Mouse (Mus musculus): ENCODE data around the gene Cobll1. TPM values are rescaled to one million over a fixed set of nuclear protein-coding genes. Genes with fewer than 3 reads are reported as not detected.

The Cobll1 gene
- polyA plus RNA-seq, 1 experiment: 8.5 TPM

- TF ChIP-seq POLR2A (IDR thresholded peaks at IDR 0.05; ENCODE audit: extremely low read depth, insufficient read depth, low read length) (no peak), CTCF (IDR thresholded peaks at IDR 0.05; ENCODE audit: extremely low read depth, insufficient read depth, low read length) (no peak)
- Histone ChIP-seq H3K4me3 (ENCODE audit: insufficient read depth, low read length) (no peak overlapping the region), H3K4me1 (ENCODE audit: control insufficient read depth, insufficient read depth, low read length) (no peaks in the 10 kb centered on the region; the same call in 1 of the 2 replicates), H3K27ac (ENCODE audit: insufficient read depth, low read length) (no peak overlapping the region)
Measured at GRCm38 (mm10) chr2:65120112-65120511, 119.1 kb downstream of the Cobll1 start.

DNA sequence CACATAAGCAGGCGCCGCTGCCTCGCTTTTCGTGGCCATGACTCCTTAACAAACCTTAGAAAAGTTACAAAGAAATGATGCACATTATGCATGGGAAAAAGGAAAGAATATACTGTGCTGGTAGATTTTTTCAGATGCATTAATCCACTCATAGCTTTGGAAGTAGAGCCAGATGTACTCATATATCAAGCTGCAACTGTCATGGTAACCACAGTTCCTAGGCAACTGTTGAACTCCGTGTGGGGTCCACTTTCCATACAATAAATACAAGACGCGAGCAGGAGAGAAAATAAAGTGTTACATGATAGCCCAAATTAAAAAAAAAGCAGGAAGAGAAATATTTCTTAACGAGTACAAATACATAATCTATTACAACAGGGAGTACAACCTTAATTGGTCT, 119.5 kb downstream of the Cobll1 start:
- Histone ChIP-seq H3K27ac (ENCODE audit: insufficient read depth, low read length) (no peak overlapping the region), H3K4me3 (ENCODE audit: insufficient read depth, low read length) (no peak overlapping the region), H3K4me1 (ENCODE audit: control insufficient read depth, insufficient read depth, low read length) (no peaks in the 10 kb centered on the region; the same call in 1 of the 2 replicates)
- TF ChIP-seq CTCF (IDR thresholded peaks at IDR 0.05; ENCODE audit: extremely low read depth, insufficient read depth, low read length) (no peak), POLR2A (IDR thresholded peaks at IDR 0.05; ENCODE audit: extremely low read depth, insufficient read depth, low read length) (no peak)

DNA sequence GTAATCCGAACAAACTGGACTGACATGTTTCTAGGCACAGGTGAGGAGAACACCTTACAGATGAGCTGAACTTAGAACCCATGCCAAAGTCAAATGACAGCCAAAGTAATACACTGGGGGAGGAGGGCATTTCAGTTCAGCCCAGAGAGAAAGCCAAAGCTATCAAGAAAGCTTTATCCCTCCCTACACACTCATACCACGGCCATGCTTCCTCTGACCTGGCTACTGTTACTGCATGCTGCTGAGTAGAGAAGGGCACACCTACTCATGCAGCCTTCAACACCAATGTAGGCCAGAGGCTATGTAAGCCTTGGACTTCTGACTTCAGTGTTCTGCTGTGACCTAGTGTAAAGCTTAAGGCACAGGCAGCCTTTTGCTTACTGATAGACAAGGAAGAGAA, 120.1 kb downstream of the Cobll1 start:
- no peaks in the 10 kb centered on the region; the same call in 1 of the 2 replicates for H3K4me1 ChIP-seq (ENCODE audit: control insufficient read depth, insufficient read depth, low read length)
- TF ChIP-seq POLR2A (IDR thresholded peaks at IDR 0.05; ENCODE audit: extremely low read depth, insufficient read depth, low read length) (no peak), CTCF (IDR thresholded peaks at IDR 0.05; ENCODE audit: extremely low read depth, insufficient read depth, low read length) (no peak)
- H3K4me3 ChIP-seq (ENCODE audit: insufficient read depth, low read length): no peak overlapping the region
- H3K27ac ChIP-seq (ENCODE audit: insufficient read depth, low read length): peak overlapping the region; percentile 35; the same call in 1 of the 2 replicates

GRCm38 (mm10) chr2:65117859-65118258, 121.3 kb downstream of the Cobll1 start:
- Histone ChIP-seq H3K27ac (ENCODE audit: insufficient read depth, low read length) (no peak overlapping the region), H3K4me1 (ENCODE audit: control insufficient read depth, insufficient read depth, low read length) (no peaks in the 10 kb centered on the region; the same call in 1 of the 2 replicates), H3K4me3 (ENCODE audit: insufficient read depth, low read length) (no peak overlapping the region)
- TF ChIP-seq POLR2A (IDR thresholded peaks at IDR 0.05; ENCODE audit: extremely low read depth, insufficient read depth, low read length): no peak
- TF ChIP-seq CTCF (IDR thresholded peaks at IDR 0.05; ENCODE audit: extremely low read depth, insufficient read depth, low read length): no peak

DNA sequence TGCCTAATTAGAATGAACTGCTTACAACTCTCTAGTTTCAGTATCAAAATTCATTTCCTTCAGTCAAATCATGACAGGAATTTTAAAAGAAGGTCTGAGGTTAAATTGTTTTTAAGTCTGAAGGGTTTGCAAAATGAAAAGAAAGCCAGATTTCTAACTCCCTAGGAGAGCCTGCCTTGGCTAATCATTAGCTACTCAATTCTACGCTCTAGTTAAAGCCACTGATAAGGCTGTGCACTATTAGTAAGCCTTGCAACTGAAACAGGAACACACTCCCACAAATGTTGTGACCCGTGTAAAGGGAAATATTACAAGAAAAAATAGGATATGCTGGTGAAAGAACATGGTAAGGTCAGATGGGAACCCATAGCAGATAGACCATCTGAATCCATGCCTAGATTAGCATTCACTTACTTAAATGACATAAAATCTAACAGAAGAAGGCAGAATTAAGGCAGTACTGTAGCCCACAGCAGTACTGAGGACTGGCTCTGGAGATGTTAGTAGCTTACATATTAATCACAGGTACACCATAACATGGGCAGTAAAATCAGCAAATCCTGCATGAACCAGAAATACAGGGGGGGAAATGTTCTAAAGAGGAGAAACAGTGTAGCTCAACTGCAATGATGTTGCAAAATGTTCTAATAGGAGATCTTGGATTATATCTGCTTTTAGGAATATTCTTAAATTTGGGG, 122.6 kb downstream of the Cobll1 start:
- Histone ChIP-seq H3K27ac (ENCODE audit: insufficient read depth, low read length) (no peak overlapping the region), H3K4me1 (ENCODE audit: control insufficient read depth, insufficient read depth, low read length) (no peaks in the 10 kb centered on the region; the same call in 1 of the 2 replicates), H3K4me3 (ENCODE audit: insufficient read depth, low read length) (no peak overlapping the region)
- no peak for TF ChIP-seq CTCF (IDR thresholded peaks at IDR 0.05; ENCODE audit: extremely low read depth, insufficient read depth, low read length)
- TF ChIP-seq POLR2A (IDR thresholded peaks at IDR 0.05; ENCODE audit: extremely low read depth, insufficient read depth, low read length): no peak

GRCm38 (mm10) chr2:65113191-65113590, 126.0 kb downstream of the Cobll1 start:
- no peak overlapping the region for H3K27ac ChIP-seq (ENCODE audit: insufficient read depth, low read length)
- no peak overlapping the region for H3K4me3 ChIP-seq (ENCODE audit: insufficient read depth, low read length)
- no peaks in the 10 kb centered on the region for H3K4me1 ChIP-seq (ENCODE audit: control insufficient read depth, insufficient read depth, low read length)
- TF ChIP-seq CTCF (IDR thresholded peaks at IDR 0.05; ENCODE audit: extremely low read depth, insufficient read depth, low read length): no peak
- TF ChIP-seq POLR2A (IDR thresholded peaks at IDR 0.05; ENCODE audit: extremely low read depth, insufficient read depth, low read length): no peak

DNA sequence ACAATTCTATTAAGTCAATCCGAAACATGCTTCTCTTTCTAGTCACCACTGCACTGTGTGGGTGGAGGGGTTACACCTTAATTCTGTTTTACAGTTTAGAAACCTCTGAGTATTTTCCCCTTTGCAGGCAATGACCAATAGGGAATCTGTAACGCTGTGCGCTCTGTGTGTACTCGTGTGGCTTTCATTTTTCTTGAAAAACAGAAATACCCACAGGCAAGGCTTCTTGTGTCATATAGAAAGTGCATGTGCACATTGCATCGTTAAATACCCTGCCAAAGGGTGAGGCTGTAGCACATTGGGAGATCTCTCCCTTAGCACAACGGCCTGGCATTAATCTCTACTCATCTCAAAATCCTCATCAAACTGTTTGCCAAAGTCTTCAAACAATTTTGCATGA, 134.6 kb downstream of the Cobll1 start:
- TF ChIP-seq POLR2A (IDR thresholded peaks at IDR 0.05; ENCODE audit: extremely low read depth, insufficient read depth, low read length) (no peak), CTCF (IDR thresholded peaks at IDR 0.05; ENCODE audit: extremely low read depth, insufficient read depth, low read length) (no peak)
- Histone ChIP-seq H3K4me3 (ENCODE audit: insufficient read depth, low read length) (no peak overlapping the region), H3K27ac (ENCODE audit: insufficient read depth, low read length) (no peak overlapping the region), H3K4me1 (ENCODE audit: control insufficient read depth, insufficient read depth, low read length) (no peaks in the 10 kb centered on the region)

DNA sequence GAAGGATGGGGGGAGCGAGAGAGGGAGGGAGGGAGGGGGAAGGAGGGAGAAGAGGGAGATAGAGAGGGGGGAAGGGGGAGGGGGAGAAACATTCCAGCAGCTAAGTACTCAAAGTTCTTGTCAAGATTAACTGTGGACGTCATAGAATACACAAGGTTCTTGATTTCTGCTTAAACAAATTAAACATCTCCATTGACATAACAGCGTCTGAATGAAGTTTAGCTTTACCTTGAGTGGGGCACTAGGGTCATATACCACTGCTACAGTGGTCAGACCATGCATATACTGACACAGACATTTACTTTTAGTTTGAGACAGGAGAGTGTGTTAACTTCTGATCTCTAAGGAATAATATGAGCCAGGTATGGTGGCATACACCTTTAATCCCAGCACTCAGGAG, 135.4 kb downstream of the Cobll1 start:
- Histone ChIP-seq H3K4me1 (ENCODE audit: control insufficient read depth, insufficient read depth, low read length) (no peaks in the 10 kb centered on the region), H3K4me3 (ENCODE audit: insufficient read depth, low read length) (no peak overlapping the region), H3K27ac (ENCODE audit: insufficient read depth, low read length) (no peak overlapping the region)
- TF ChIP-seq POLR2A (IDR thresholded peaks at IDR 0.05; ENCODE audit: extremely low read depth, insufficient read depth, low read length) (no peak), CTCF (IDR thresholded peaks at IDR 0.05; ENCODE audit: extremely low read depth, insufficient read depth, low read length) (no peak)

DNA sequence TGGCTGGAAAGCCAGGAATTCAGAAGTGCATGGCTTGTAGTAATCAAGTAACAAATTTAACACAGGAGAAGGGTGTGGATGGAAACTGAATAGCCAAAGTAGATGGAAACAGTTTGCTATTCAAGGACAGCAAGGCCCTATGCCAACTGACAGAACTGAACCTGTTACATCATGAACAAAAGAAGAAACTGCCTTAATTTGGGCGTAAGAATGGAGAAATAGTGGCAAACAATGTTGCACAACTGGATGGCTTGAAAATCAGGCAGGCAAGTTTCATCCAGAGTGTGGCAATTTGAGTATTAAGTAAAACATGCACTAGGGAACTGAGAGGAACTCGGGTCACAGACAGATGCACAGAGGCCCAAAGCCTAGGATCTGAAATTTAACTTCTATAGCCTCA, 137.8 kb downstream of the Cobll1 start:
- no peak overlapping the region for H3K4me3 ChIP-seq (ENCODE audit: insufficient read depth, low read length)

DNA sequence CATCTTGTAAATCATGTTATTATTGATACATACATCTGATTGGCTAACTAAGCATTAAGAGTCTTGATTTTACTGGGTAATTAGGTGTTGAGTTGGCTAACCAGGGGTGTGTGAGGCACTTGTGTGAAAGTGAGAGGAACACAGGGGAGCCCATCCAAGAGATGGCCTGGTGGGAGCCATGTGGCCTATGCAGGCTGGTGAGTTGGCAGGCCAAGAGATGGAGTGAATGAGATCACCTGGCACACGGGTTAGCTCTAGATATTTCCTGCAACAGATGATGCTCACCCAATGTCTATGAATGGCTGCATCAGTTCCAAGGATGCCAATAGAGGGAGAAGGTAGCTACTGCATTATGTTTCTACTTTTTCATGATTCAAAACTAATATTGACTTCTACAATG, 139.2 kb downstream of the Cobll1 start:
- TF ChIP-seq POLR2A (IDR thresholded peaks at IDR 0.05; ENCODE audit: extremely low read depth, insufficient read depth, low read length): no peak
- no peak for TF ChIP-seq CTCF (IDR thresholded peaks at IDR 0.05; ENCODE audit: extremely low read depth, insufficient read depth, low read length)

More for the DNA sequence above, 137.8 kb downstream of the Cobll1 start:
- TF ChIP-seq POLR2A (IDR thresholded peaks at IDR 0.05; ENCODE audit: extremely low read depth, insufficient read depth, low read length) (no peak), CTCF (IDR thresholded peaks at IDR 0.05; ENCODE audit: extremely low read depth, insufficient read depth, low read length) (no peak)
- H3K27ac ChIP-seq (ENCODE audit: insufficient read depth, low read length): no peak overlapping the region
- H3K4me1 ChIP-seq (ENCODE audit: control insufficient read depth, insufficient read depth, low read length): no peaks in the 10 kb centered on the region

More for the DNA sequence above, 139.2 kb downstream of the Cobll1 start:
- Histone ChIP-seq H3K27ac (ENCODE audit: insufficient read depth, low read length) (no peak overlapping the region), H3K4me1 (ENCODE audit: control insufficient read depth, insufficient read depth, low read length) (no peaks in the 10 kb centered on the region), H3K4me3 (ENCODE audit: insufficient read depth, low read length) (no peak overlapping the region)
